Mouse (Mus musculus) small intestine, adult 2 months (tissue): ENCODE results near the gene Aff3. TPM values are rescaled to one million over a fixed set of nuclear protein-coding genes. Genes with fewer than 3 reads are reported as not detected.

Experiments used
- H3K27ac ChIP-seq: fragments of 200-500 bp; 2 replicates; pipeline ENCODE4 v1.5.1; 2012; ENCODE audit warnings: low read depth, low read length, control low read depth, inconsistent platforms; ENCODE audit not compliant: insufficient read depth
- H3K27me3 ChIP-seq: fragments of 200-500 bp; 2 replicates; pipeline ENCODE4 v1.6.1; 2012; ENCODE audit warnings: mild to moderate bottlenecking, moderate library complexity, low read length, inconsistent platforms; ENCODE audit not compliant: control insufficient read depth, insufficient read depth
- H3K36me3 ChIP-seq: fragments of 200-500 bp; 2 replicates; pipeline ENCODE4 v1.6.1; 2012; ENCODE audit warnings: mild to moderate bottlenecking, low read length, control low read depth, inconsistent platforms; ENCODE audit not compliant: control insufficient read depth, insufficient read depth
- H3K4me1 ChIP-seq: fragments of 200-500 bp; 2 replicates; pipeline ENCODE4 v1.6.1; 2012; ENCODE audit warnings: low read length, inconsistent platforms, mixed read lengths; ENCODE audit not compliant: control insufficient read depth, insufficient read depth, insufficient read length
- H3K4me3 ChIP-seq: fragments of 200-500 bp; 2 replicates; pipeline ENCODE4 v1.5.1; 2012; ENCODE audit warnings: low read depth, mild to moderate bottlenecking, control low read depth, inconsistent platforms, low read length, moderate library complexity
- CTCF ChIP-seq: fragments of 200-500 bp; IDR thresholded peaks from 2 replicates; pipeline ENCODE4 v1.5.1; 2012; ENCODE audit warnings: low read depth, mild to moderate bottlenecking, control low read depth, inconsistent platforms, low read length, moderate library complexity, mixed read lengths; ENCODE audit not compliant: insufficient replicate concordance, insufficient read length; ENCODE audit errors: extremely low read depth
- POLR2A ChIP-seq: fragments of 200-500 bp; IDR thresholded peaks from 2 replicates; pipeline ENCODE4 v1.6.1; 2012; ENCODE audit warnings: low read depth, mild to moderate bottlenecking, control low read depth, inconsistent platforms, low read length, moderate library complexity
- whole genome bisulfite sequencing: fragments of 180-500 bp; shearing (Covaris S2); methylation state at CpG from one replicate; pipeline ENCODE4 v1.1.7; 2018; 5-methylcytosine and 5-hydroxymethylcytosine counted together
- polyA plus RNA-seq: library from polyadenylated mRNA; depleted of rRNA; stranded (reverse); fragments of >200 nt; gene quantifications from 2 replicates; pipeline ENCODE4 v1.2.3, GENCODE M21; 2012

Aff3 gene
- polyA plus RNA-seq, 1 experiment: 1.5 TPM

DNA sequence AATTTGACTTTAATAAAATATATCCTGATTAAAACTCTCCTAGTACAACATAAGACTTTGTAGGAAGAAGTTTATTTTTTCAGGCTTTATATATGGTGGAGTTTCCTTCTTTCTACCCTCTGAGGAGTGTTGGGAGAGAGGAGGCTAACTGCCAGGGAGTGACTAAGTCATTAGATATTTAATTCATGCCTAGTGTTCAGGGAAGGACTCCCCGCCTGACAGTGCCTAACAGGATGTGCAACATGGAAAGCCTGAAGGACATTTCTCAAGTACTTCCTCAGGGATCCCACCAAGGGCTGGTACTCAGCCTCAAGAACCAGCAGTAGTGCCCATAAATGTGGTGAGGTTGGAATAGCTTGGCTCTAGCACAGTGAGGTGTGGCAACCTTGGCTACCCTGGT is 378.2 kb downstream of the Aff3 start:
- Histone ChIP-seq H3K4me3 (no peak overlapping the region), H3K27ac (no peak overlapping the region), H3K27me3 (no peaks in the 10 kb centered on the region), H3K36me3 (no peaks in the 10 kb centered on the region), H3K4me1 (no peaks in the 10 kb centered on the region)
- TF ChIP-seq POLR2A: no peak
- no peak for TF ChIP-seq CTCF
- WGBS: 81% methylated on average over 1 of the region's 1 CpGs

- 89% methylated on average over 7 of the region's 7 CpGs for WGBS
- no peaks in the 10 kb centered on the region for H3K36me3 ChIP-seq
- TF ChIP-seq CTCF (no peak), POLR2A (no peak)
- H3K27me3 ChIP-seq: no peaks in the 10 kb centered on the region
- no peak overlapping the region for H3K27ac ChIP-seq
- no peak overlapping the region for H3K4me3 ChIP-seq
- H3K4me1 ChIP-seq: no peaks in the 10 kb centered on the region
Observed at GRCm38 (mm10) chr1:38280549-38280948, 384.2 kb downstream of the Aff3 start.

- no peaks in the 10 kb centered on the region for H3K36me3 ChIP-seq
- H3K27me3 ChIP-seq: no peaks in the 10 kb centered on the region
- no peak overlapping the region for H3K27ac ChIP-seq
- WGBS: 93% methylated on average over 2 of the region's 2 CpGs
- no peaks in the 10 kb centered on the region for H3K4me1 ChIP-seq
- TF ChIP-seq POLR2A (no peak), CTCF (no peak)
- H3K4me3 ChIP-seq: no peak overlapping the region
Observed at GRCm38 (mm10) chr1:38271312-38271711, 393.4 kb downstream of the Aff3 start.

DNA sequence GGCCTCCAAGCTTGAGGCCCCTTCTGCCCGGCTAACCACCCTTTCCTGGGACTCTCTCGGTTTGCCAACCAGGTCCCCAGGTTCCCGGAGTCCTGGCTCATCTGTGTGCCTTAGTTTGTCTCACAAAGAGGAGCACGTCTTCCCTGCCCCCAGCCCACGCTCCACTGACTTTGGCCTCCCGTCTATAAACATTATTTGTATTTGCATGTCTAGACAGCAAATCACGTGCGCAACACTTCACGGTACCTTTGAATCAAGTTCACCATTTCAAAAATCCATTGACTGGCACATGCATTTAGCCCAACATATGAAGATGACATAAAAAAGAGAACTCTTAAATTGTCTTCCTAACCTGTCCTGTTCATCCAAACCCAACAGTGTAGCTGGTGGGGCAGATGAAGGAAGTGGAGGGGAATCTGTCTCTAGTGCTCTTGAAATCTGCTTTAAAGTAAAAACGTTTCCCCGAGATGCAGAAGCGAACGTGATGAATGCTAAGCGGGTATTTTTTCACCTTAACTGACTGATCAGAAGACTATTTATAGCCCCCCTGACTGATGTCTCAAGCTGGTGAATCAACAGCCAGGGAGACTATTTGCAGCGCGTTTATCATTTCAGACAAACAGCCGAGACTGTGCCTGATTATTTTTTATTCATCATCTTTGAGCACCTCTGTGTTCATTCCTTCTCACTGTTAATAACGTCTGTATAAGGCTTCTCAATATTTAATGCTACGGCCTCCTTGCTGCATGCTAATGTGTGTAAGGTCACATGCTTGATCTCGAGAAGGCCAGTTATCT is 396.3 kb downstream of the Aff3 start:
- H3K36me3 ChIP-seq: no peaks in the 10 kb centered on the region
- H3K27me3 ChIP-seq: no peaks in the 10 kb centered on the region
- WGBS: 49% methylated on average over 20 of the region's 20 CpGs
- TF ChIP-seq POLR2A: no peak
- no peak for TF ChIP-seq CTCF
- H3K27ac ChIP-seq: no peak overlapping the region
- H3K4me1 ChIP-seq: no peaks in the 10 kb centered on the region
- no peak overlapping the region for H3K4me3 ChIP-seq

GRCm38 (mm10) chr1:38263251-38263650 is 401.5 kb downstream of the Aff3 start:
- no peak for TF ChIP-seq CTCF
- TF ChIP-seq POLR2A: no peak
- no peaks in the 10 kb centered on the region for H3K36me3 ChIP-seq
- 65% methylated on average over 8 of the region's 8 CpGs for WGBS
- H3K27me3 ChIP-seq: no peaks in the 10 kb centered on the region
- H3K27ac ChIP-seq: no peak overlapping the region
- no peak overlapping the region for H3K4me3 ChIP-seq
- H3K4me1 ChIP-seq: no peaks in the 10 kb centered on the region

GRCm38 (mm10) chr1:38262362-38263154 is 402.2 kb downstream of the Aff3 start:
- 43% methylated on average over 11 of the region's 11 CpGs for WGBS
- no peak overlapping the region for H3K27ac ChIP-seq
- H3K4me3 ChIP-seq: no peak overlapping the region
- H3K4me1 ChIP-seq: no peaks in the 10 kb centered on the region
- H3K27me3 ChIP-seq: no peaks in the 10 kb centered on the region
- no peak for TF ChIP-seq POLR2A
- no peak for TF ChIP-seq CTCF
- H3K36me3 ChIP-seq: no peaks in the 10 kb centered on the region

DNA sequence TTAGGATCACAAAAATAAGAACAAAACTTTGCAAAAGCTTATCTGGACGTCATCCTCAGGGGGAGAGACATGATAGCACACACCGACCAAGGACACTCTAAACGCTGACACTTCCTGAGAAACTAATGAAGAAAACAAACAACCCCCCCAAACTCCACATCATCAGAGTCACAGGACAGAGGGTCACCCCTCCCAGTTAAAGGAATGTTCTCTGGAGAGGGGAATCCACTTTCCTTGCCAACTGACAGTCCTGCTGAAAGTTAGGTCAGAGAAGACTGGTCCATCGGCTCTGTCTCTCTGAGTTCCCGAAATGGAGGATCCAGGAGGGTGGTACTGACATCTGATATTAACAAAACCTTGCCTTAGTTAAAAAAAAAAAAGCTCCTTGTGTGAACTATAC is 403.7 kb downstream of the Aff3 start:
- Histone ChIP-seq H3K36me3 (no peaks in the 10 kb centered on the region), H3K4me3 (no peak overlapping the region), H3K4me1 (no peaks in the 10 kb centered on the region), H3K27me3 (no peaks in the 10 kb centered on the region), H3K27ac (no peak overlapping the region)
- no peak for TF ChIP-seq CTCF
- TF ChIP-seq POLR2A: no peak
- 65% methylated on average over 5 of the region's 5 CpGs for WGBS
